Mouse (Mus musculus) liver, embryonic 14.5 days (tissue): Measurements from ENCODE around the gene Helz.

Experiments used
- CTCF ChIP-seq: IDR thresholded peaks from 2 replicates; pipeline ENCODE4 v1.5.1; 2016; ENCODE audit warnings: antibody characterized with exemption, low read depth, control low read depth
- EP300 ChIP-seq: IDR thresholded peaks from 2 replicates; pipeline ENCODE4 v1.6.1; 2016; ENCODE audit warnings: antibody characterized with exemption, low read depth

- TF ChIP-seq CTCF = 0 out of 2 replicates have a peak, but pooled peaks have one; percentile 9
- TF ChIP-seq EP300 = no peak
Observed at GRCm38 (mm10) chr11:107573061-107573692, 25.4 kb downstream of the Helz start.
